Mouse (Mus musculus) thymus, postnatal 10 days (tissue): Measurements from ENCODE around the gene Ralgps1.
A peak's percentile ranks its signal among the peaks of the same experiment; 100 is the strongest.

Source experiments
- DNase-seq, 2 experiments: peaks; one replicate each; pipeline ENCODE4 v3.0.0; 2021; ENCODE audit warnings: low spot score in 2 of 2

Ralgps1 gene

DNA sequence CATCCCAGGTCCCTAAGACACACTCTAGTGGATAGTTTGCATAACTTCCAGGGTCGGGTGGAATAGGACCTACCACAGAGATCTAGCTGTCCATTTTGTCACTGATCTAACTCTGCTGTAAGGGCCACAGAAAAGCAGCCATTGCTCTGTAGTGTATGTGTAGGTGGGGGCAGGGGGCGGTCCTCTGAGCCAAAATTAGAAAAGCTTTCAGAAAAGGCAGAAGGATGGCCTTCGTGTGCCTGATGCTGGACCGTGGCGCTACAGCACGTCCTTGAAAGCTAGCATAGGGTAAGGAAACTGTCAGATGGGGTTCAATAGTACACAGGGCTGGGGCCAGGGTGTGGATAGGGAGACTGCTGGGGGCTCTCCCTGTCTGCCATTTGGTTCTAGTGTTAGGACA, 126.4 kb downstream of the Ralgps1 start:
- DNase-seq: no peak

DNA sequence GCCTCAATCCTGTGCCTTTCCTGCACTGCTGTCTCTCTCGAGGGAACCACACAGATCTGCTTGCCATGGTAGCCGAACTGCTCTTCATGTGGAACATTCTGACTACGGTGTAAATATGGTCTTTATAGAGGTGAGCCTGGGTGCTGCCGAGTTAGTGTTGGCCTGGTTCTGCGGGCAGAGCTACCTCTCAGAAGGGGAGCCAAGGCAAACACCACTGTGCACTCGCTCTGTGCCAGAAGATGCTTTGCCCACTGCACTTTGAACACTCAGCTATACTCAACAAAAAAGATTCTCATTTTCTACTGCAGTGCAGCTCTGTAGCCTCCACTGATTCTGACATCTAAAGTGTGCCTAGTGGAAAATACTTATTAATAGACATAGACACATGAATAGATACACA, 133.7 kb downstream of the Ralgps1 start:
- no peak for DNase-seq

DNA sequence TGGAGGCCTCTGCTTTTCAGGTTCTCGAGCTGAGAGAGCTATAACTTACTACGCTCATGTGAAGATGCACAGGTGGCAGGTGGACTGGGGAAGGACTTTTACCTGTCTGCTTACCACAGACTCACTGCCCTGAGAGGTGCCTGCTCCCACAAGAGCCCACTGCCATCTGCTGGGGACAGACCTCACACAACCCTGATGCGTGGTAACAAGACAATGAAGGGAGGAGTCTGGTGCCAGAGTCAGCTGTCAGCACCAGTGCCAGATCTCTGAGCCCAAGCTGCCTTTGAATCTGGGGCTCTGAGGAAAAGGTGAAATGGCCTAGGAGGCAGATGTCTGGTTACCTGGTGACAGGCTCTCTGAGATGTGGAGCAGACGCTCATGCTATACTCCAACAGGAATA, 136.4 kb downstream of the Ralgps1 start:
- no peak for DNase-seq

DNA sequence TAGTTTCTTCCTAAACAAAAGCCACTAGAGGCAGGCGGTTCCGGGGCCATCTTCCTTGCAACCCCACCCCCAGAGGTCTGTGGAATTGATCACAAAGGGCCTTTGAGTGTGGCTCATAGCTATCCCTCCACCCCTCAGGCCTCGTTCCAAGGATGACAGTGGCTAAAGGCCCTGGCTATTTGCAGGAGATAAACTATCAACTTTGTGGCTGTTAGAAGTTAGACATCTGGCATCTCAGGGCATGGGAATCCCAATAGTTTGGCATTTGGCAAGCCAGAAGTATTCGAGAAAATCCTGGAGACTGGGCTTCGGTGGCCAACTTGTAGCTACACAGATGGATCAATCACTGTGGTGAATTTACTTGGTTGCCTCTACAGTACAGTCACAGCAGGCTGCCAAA, 137.4 kb downstream of the Ralgps1 start:
- DNase-seq: no peak

DNA sequence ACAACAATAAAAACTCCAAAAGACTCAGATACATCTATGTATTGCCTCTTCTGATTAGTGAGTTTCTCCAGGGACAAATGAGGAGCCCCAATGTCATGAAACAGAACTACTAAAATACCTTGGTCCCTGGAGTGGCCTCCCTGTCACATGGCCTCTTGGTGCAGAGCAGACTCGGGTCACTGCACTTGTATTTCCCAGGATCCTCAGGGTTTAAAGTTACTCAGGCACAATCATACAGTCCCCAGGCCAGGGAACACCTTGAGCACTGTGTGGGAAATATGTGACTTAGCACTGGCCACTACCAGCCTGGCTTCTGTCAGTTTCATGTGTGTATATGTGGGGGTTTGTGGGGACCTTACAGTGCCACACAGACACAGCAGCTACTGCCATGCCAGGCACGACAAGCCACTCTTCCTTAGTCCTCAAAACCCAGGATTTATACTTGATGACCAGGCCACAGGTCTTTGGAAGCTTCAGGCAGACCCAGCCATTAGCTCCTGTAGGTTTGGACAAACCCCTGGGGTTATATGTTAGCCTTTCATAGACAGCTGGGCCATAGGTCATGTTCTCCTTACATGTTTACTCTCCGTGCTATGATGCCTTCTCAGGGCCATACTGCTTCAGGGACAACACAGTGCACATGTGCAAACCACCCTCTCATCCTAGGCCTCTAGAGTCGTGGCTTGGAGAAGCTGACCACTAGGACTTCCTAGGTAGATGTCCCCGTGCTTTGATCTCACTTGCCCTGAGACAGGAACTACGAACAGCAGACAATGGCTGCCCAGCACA, 138.3 kb downstream of the Ralgps1 start:
- no peak for DNase-seq

DNA sequence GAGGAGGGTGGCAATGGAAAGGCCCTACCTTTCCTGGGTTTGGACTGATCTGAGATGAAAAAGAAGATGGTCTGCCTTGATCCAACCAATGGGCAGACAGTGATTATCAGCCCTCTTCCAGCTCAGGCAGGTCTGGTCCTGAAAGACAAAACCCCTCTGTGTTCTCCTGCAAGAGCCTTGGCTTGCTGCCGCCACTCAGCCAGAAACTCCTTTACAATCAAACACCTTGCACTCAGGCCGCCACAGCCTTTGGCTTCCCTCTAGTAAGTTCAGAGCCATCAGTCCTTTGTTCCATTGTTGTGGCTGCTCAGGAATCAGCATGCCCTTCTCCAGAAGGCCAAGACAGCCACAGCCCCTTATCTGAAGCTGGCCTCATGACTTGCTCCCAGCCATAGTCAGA, 139.5 kb downstream of the Ralgps1 start:
- no peak for DNase-seq

DNA sequence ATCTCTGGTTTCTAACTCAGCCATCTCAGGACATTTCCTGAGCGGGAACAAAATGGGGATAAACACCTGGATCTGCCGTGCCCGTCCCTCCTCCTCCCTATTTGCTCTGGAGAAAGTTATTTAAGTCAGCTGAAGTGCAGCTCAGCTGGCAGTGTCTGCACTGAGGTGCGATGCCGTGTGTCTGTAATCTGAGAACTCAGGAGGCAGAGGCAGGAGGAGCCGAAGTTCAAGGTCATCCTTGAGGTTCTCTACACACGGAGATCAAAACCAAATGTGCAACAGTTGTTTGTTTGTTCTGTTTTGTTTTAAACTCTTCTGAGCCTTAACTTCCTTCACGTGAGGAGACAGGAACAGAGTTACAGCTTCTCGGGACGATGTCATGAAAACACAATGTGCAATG, 140.6 kb downstream of the Ralgps1 start:
- no peak for DNase-seq

DNA sequence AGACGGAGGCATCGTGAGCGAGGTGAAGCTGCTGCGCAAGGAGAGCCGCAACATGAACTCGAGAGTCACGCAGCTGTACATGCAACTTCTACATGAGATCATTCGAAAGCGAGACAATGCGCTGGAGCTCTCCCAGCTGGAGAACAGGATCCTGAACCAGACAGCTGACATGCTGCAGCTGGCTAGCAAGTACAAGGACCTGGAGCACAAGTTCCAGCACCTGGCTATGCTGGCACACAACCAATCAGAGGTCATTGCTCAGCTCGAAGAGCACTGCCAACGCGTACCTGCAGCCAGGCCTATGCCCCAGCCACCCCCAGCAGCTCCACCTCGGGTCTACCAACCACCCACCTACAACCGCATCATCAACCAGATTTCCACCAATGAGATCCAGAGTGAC, 142.7 kb downstream of the Ralgps1 start:
- DNase-seq: no peak

DNA sequence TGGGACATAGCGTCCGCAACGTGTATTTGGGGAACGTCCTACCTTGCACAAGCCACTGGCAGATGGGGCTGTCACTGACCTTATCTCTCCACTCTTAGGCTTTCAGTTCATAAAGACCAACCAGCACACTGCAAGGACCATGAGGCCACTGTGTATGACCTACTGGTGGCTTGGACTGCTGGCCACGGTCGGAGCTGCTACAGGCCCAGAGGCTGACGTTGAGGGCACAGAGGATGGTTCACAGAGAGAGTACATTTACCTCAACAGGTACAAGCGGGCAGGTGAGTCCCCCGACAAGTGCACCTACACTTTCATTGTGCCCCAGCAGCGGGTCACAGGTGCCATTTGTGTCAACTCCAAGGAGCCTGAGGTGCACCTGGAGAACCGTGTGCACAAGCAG, 143.2 kb downstream of the Ralgps1 start:
- no peak for DNase-seq

DNA sequence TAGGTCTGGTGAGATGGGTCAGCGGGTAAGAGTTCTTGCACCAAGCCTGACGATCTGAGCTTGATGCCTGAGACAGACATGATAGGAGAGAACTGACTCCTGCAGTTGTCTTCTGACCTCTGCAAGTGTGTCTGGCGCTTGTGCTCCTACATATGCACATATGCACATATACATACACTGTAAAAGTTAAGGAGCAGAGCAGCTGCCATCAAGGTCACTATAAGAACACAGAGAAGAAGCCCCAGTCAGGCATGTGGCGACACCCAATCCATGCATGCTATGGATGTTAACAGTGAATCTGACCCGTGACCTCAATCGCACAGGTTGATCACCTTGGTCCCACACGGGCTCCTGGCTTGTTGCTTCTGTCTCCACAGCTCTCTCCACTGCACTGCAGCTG, 145.4 kb downstream of the Ralgps1 start:
- no peak for DNase-seq

DNA sequence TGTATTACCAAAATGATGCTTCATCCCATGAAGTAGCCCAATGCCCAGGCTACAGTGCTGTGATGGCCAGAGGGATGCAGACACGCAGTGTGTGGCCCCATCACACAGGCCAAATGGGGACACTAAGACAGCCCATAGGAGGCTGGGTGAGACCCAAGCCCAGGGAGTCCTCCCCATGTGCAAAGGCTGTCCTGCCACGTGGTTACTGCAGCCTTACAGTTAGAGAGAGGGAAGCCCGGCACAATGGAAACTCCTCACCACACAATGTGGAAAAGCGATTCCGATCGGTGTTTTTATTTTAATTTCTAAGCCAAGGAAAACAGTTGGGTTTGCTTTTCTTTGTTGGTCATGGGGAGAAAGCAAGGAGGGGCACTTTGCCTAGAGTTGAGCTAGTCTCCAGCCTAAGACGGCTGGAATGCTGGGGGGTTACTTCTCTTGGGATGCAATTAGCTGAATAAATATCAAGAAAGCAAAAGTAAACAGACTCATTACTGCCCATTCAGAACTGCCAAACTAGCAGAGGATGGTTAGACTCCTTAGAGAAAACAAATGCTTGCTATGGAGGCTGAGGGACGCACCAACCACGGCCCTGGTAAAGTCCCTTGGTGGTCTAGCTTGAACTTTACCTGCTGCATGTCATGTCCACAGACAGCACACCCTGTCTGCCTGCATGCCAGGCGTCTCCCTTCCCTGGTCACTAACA, 147.5 kb downstream of the Ralgps1 start:
- no peak for DNase-seq

DNA sequence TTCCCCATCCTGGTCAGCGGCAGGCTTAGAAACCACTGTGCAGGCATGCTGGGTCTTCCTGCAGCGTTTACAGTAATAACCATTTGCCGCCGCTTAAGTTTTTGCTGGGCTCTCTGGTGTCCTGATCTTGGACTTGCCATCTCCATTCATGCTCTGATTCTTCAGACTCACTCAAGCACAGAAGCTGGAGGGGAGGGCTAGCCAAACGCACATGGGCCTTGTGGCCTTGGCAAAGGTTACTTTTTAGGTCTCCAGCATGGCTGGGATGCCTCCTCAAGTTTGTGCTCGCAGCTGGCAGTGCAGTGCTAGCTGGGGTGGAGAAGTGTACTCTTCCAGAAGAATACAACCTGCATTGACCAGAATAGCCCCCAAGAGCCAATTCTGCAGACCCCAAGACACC, 148.8 kb downstream of the Ralgps1 start:
- no peak for DNase-seq

DNA sequence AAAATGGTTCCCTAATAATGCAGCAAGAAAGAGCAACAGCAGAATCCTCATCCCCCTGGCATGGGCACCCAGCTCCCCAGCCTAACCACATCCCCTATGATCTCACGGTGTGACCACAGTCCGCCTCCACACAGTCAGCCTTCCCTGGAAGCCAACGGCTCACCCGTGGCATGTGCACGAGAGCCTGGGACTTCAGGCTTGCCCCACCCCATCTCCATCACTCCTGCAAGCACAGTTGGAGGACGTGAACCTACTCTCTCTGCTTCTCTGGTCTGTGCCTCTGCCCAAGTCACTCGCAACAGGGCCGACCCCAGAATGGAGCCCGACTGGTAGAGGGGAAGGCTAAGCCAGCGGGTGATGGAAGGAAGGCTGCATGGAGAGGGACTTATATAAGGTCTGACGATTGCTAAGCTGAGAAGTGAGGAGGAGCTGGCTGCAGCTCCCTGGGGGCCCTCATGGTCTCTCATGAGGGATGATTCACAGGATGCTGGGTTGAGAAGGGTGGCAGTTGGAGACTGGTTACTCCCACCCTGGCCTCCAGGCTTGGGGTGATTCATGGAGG, 149.9 kb downstream of the Ralgps1 start:
- DNase-seq: no peak

DNA sequence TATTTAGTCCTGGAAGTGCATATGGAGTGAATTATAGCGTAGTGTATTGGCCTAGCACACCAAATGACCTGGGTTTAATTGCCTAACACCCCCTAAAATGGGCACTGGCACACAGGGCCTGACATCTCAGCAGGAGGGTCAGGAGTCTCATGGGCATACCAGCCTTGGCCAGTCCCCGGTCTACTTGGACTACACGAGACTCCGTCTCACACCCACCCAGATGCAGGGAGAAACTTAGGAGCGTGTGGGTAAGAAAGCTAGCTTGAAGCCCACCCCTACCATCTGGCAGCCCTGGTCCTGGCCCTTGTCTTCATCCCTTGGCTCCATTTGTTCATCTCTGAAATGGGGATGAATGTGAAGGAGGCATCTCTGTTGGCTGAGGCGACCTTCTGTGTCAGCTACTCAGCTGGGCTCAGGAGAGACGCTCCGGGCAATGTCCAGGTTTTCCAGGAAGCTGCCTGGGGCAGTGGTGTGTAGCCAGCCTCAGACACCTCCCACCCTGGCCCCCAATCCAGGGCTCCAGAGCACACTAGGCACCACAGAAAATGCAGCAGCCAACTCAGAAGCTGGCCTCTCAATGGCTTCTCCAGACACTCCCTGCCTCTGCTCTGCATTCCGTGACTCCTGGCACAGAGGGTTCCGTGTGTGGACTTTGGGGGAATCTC, 150.5 kb downstream of the Ralgps1 start:
- no peak for DNase-seq

DNA sequence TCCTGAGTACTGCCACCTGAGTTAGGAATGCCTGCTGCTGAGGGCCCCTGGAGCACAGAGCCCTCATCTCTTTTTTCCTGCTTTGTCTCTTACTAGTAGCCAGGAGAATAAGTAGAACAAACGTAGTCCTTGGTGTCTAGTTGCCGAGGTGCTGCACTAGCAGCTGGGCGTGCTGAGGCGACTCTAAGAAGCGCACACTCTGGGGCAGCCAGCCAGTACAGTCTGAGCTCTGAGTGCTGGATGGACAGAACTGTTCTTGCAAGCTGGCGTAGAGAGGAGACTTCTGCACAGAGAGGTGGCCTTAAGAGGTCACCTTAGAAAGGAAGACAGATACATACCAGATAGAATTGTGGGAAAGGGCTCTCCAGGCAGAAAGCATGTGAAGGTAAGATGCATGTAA, 151.0 kb downstream of the Ralgps1 start:
- DNase-seq: no peak

DNA sequence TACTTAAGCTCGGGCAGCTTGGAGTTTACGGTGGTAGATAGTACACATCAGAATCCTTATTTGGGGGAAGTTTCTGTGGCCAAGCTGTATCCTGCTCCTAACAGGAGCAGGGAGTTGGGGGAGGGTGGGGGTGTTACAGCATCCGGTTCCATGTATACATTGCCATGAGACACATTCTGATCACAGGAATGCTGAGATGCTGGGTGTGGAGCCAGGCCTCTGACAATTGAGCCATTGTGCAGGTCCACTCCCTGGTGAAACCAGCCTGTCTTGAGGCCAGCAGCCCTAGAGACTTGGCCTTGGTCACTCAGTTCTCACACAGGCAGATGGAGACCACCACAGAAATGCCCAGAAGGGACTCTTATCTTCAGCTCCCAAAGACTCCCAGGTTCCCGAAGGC, 151.6 kb downstream of the Ralgps1 start:
- DNase-seq: no peak

DNA sequence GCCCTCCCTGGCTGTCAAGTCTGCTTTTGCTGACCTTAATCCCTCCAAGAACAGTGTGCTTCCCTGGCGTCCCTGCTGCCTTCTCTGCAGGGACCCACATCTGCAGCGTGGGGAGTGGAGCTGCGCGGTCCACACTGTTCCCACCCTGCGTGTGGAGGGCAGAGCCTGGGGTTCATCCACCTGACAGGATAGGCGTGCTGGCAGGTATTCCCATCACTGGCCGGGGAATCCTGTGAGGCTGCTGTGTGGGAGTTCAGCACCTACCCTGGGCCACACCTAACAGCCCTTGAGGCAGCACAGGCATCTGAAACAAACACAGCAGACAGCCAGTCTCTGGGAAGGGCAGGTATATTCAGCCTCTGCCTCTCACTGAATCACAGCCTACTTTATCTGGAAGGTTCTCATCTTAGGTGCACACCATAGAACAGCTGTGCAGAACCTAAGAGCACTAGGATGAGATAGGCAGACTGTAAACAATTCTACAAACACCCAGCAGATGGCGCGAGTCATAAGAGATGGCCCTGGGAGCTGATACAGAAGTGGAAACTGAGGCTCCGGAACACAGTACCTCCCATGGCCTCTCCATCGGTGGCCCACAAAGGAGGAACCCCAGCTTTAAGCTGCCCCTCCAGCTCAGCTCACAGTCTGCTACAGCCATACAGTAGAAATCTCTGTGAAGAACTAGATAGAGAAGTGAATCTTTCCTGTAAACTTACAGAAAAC, 152.2 kb downstream of the Ralgps1 start:
- peak in 1 of 2 experiments; percentile 49 for DNase-seq

DNA sequence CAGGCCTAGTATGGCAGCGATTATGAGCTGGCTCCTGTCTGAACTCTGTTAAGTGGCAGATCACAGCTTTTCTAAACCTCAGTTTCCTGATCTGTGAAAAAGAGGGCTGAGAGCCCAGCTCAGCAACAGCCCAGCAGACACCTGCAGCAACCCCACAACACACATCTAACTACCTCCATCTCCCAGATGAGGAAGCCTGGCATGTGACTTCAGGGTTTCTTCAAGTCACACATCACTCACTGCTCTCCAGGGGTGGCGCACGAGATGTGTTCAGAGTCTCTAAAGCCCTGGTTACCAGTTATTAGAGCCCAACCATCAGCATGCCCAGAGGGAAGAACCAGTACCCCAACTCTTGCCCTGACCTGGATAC, 153.9 kb downstream of the Ralgps1 start:
- peak; percentile 49 to 54 for DNase-seq

DNA sequence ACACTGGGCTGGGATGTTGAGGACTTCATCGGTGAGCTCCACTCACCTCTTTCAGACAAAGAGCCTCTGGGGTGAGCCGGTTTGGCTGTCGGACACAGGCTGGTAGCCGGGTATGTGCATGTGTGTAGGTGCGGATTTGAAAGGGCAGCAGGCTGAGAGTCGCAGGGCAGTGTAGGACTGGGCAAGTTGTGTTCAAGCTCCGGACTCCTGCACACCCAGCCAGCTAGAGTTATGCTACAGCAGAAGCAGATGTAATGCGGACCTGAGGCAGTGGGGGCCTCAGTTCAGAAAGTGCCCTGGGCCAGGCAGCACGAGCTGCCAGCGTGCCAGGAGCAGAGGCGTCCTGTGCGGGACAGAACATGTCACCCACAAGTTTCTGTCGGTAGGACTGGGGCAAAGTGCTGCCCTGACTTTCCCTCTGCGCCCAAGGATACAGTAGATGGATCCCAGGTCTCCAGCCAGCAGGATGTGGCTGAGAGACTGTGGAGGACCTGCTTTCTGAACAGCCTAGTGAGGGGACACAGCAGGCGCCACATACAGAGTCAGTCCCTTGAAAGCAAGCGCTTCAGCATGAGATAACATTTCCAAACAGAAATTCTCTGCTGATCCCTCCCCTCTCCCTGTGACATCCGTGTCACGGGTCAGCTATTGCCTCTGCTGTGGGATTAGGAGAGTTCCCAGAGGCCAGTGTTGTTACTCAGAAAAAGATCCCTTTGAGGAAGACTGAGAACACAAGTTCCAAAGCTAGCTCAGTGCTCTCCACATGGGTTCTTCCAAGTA, 154.5 kb downstream of the Ralgps1 start:
- peak in 1 of 2 experiments; percentile 20 for DNase-seq

DNA sequence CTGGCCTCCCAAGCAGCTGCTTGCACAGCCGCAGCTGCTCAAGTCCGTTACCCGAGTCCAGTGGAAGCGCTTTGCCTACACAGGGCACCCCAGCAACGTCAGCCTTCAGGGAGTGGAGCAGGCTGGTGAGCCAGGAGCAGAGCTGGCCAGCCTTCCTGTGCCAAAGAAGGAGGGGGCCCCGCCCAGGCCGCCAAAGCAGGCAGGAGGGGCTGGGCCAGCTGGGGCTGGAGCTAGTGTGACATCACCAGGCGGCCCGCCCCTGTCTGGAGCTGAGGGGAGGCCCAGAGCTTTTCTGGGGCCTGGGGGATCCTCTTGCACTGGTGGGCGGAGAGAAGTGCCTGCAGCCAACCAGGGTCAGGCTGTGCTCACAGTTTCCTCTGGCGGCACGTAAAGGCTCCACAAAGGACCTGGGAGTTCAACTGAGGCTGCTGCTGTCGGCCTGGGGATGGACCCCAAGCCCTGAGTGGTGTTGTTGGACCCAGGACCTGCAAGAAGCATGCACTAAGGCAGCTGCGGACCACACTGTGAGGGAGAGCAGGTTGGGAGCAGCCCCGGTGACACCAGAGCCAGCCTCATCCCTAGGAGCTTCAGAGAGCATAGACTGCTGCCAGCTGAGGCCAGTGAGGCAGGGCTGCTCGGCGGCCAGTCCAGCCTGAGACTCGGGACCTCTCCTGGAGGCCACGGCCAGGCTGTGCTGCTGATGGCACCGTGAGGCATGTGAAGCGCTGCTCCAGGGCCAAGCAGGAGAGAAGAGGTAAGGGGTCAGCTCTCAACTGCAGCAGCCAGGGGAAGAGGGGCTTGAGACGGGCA, 155.4 kb downstream of the Ralgps1 start, which contains the start of gene Angptl2:
Gene Angptl2, plus strand, starts transcription at position 370 of the 810 bp plus-strand sequence.
- DNase-seq: peak; percentile 90
